Mouse (Mus musculus): ENCODE data around the gene Hmga2. TPM values are rescaled to one million over a fixed set of nuclear protein-coding genes. Genes with fewer than 3 reads are reported as not detected.

Hmga2 gene
- 0.43 and 0.56 TPM in 2 replicates for polyA plus RNA-seq (2015; fragmentation: Nextera tagmentation; extraction: Ambion mirVana)

- Histone ChIP-seq H3K27me3 (ENCODE audit: insufficient read depth, low read length) (peaks cover 46% of the 10 kb centered on the region), H3K36me3 (replicated peaks; ENCODE audit: insufficient read depth, low read length) (no peaks in the 10 kb centered on the region), H3K9me3 (ENCODE audit: low read length) (no peaks in the 10 kb centered on the region), H3K4me1 (ENCODE audit: insufficient read depth) (peaks cover 17% of the 10 kb centered on the region), H3K27ac (ENCODE audit: low read depth) (no peak within 1 kb of the TSS), H3K4me2 (ENCODE audit: low read depth, low read length) (peak within 1 kb of the TSS; percentile 89), H3K9ac (replicated peaks) (peak within 1 kb of the TSS; percentile 62), H3K4me3 (ENCODE audit: low read depth, low read length) (peak within 1 kb of the TSS; percentile 63)
- WGBS (ENCODE audit: insufficient replicate concordance): under 1% methylated on average over 91 of the region's 99 CpGs
- DNase-seq (peak; percentile 52), ATAC-seq (peak; percentile 59)
- no peak for TF ChIP-seq CTCF (IDR thresholded peaks at IDR 0.05; ENCODE audit: low read depth)
- no peak for TF ChIP-seq EP300 (IDR thresholded peaks at IDR 0.05; ENCODE audit: low read depth)
Observed at GRCm38 (mm10) chr10:120475601-120476515, at the start of gene Hmga2. Hmga2 (minus strand) TSS chr10:120476469.

DNA sequence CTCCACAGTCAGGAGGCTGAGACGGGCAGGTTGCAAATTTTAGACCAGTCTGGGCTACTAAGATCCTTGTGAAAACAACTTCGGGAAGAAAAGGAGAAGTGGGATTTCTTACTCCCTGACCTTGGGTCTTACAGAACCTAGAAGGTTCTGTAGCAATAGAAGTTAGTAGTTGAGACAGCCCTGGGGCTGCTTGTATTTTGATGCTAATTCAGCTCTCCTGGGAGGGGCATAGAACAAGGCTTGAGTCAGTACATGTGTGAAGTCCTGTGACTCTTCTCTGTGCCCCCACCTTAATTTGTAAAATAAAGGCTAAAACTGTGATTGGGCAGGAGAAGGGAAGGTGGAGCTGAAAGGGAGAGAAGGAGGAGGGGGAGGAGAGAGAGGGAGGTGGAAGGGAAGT, 46.7 kb upstream of the Hmga2 start:
- no peak overlapping the region for H3K4me3 ChIP-seq (ENCODE audit: low read depth, low read length)
- no peak for DNase-seq
- TF ChIP-seq CTCF (IDR thresholded peaks at IDR 0.05; ENCODE audit: low read depth): no peak
- TF ChIP-seq EP300 (IDR thresholded peaks at IDR 0.05; ENCODE audit: low read depth): no peak

DNA sequence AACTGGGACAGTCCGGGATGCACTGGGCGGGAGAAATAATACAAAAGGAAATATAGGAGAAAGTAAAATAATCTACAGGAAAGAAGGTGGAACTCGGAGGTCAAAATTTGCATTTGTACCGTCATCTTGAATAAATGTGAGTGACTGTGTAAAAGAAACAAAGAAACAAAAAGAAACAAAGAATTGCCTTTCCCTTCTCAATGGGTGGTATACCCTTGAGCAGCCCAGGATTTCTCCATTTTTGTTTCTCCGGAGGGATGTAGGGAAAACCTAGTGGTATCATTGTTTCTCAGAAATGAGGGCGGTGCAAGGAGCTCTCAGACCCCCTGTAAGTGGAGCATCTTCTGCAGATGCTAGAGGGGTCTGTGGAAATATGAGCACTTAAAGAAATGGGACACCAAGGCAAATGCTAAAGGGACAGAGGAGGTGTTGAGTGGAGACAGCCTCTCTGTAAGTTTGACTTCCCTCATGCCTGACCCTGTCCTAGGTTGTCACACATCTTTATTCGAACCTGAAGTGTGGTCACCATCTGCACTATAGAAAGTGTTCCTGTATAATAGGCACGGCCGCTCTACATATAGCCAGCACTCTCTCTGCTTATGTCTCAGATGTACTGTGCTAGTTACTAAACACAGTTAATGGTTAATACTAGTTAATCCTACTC, 45.8 kb upstream of the Hmga2 start:
- Histone ChIP-seq H3K27me3 (ENCODE audit: insufficient read depth, low read length) (no peaks in the 10 kb centered on the region), H3K4me3 (ENCODE audit: low read depth, low read length) (no peak overlapping the region), H3K9ac (replicated peaks) (no peak overlapping the region), H3K27ac (ENCODE audit: low read depth) (no peak overlapping the region), H3K4me2 (ENCODE audit: low read depth, low read length) (no peak overlapping the region), H3K9me3 (ENCODE audit: low read length) (no peaks in the 10 kb centered on the region; the same call in 1 of the 2 replicates), H3K4me1 (ENCODE audit: insufficient read depth) (no peaks in the 10 kb centered on the region), H3K36me3 (replicated peaks; ENCODE audit: insufficient read depth, low read length) (no peaks in the 10 kb centered on the region)
- 81% methylated on average over 9 of the region's 9 CpGs for WGBS (ENCODE audit: insufficient replicate concordance)
- ATAC-seq (no peak), DNase-seq (no peak)
- TF ChIP-seq CTCF (IDR thresholded peaks at IDR 0.05; ENCODE audit: low read depth): no peak
- TF ChIP-seq EP300 (IDR thresholded peaks at IDR 0.05; ENCODE audit: low read depth): no peak

More for the DNA sequence above, 46.7 kb upstream of the Hmga2 start:
- Histone ChIP-seq H3K4me1 (ENCODE audit: insufficient read depth) (no peaks in the 10 kb centered on the region), H3K27me3 (ENCODE audit: insufficient read depth, low read length) (no peaks in the 10 kb centered on the region), H3K4me2 (ENCODE audit: low read depth, low read length) (no peak overlapping the region), H3K9me3 (ENCODE audit: low read length) (no peaks in the 10 kb centered on the region; the same call in 1 of the 2 replicates), H3K9ac (replicated peaks) (no peak overlapping the region), H3K27ac (ENCODE audit: low read depth) (no peak overlapping the region), H3K36me3 (replicated peaks; ENCODE audit: insufficient read depth, low read length) (no peaks in the 10 kb centered on the region)
- 41% methylated on average over 2 of the region's 2 CpGs for WGBS (ENCODE audit: insufficient replicate concordance)
- ATAC-seq: no peak

- ATAC-seq (no peak), DNase-seq (peak; percentile 18)
- no peaks in the 10 kb centered on the region for H3K4me1 ChIP-seq (ENCODE audit: insufficient read depth)
- H3K9ac ChIP-seq (replicated peaks): no peak overlapping the region
- WGBS (ENCODE audit: insufficient replicate concordance): 66% methylated on average over 8 of the region's 8 CpGs
- no peak overlapping the region for H3K4me2 ChIP-seq (ENCODE audit: low read depth, low read length)
- H3K9me3 ChIP-seq (ENCODE audit: low read length): no peaks in the 10 kb centered on the region; the same call in 1 of the 2 replicates
- H3K27ac ChIP-seq (ENCODE audit: low read depth): no peak overlapping the region
- TF ChIP-seq EP300 (IDR thresholded peaks at IDR 0.05; ENCODE audit: low read depth) (no peak), CTCF (IDR thresholded peaks at IDR 0.05; ENCODE audit: low read depth) (no peak)
- no peaks in the 10 kb centered on the region for H3K36me3 ChIP-seq (replicated peaks; ENCODE audit: insufficient read depth, low read length)
- no peak overlapping the region for H3K4me3 ChIP-seq (ENCODE audit: low read depth, low read length)
- H3K27me3 ChIP-seq (ENCODE audit: insufficient read depth, low read length): no peaks in the 10 kb centered on the region
Observed at GRCm38 (mm10) chr10:120516311-120516710, 40.0 kb upstream of the Hmga2 start.

- H3K4me1 ChIP-seq (ENCODE audit: insufficient read depth): no peaks in the 10 kb centered on the region
- H3K9ac ChIP-seq (replicated peaks): no peak overlapping the region
- H3K27ac ChIP-seq (ENCODE audit: low read depth): no peak overlapping the region
- no peak overlapping the region for H3K4me2 ChIP-seq (ENCODE audit: low read depth, low read length)
- TF ChIP-seq EP300 (IDR thresholded peaks at IDR 0.05; ENCODE audit: low read depth) (no peak), CTCF (IDR thresholded peaks at IDR 0.05; ENCODE audit: low read depth) (no peak)
- 77% methylated on average over 9 of the region's 9 CpGs for WGBS (ENCODE audit: insufficient replicate concordance)
- no peaks in the 10 kb centered on the region for H3K36me3 ChIP-seq (replicated peaks; ENCODE audit: insufficient read depth, low read length)
- DNase-seq: no peak
- H3K27me3 ChIP-seq (ENCODE audit: insufficient read depth, low read length): no peaks in the 10 kb centered on the region
- no peaks in the 10 kb centered on the region for H3K9me3 ChIP-seq (ENCODE audit: low read length)
- no peak overlapping the region for H3K4me3 ChIP-seq (ENCODE audit: low read depth, low read length)
- ATAC-seq: no peak
Observed at GRCm38 (mm10) chr10:120513721-120514120, 37.5 kb upstream of the Hmga2 start.

- no peaks in the 10 kb centered on the region for H3K36me3 ChIP-seq (replicated peaks; ENCODE audit: insufficient read depth, low read length)
- H3K9me3 ChIP-seq (ENCODE audit: low read length): no peaks in the 10 kb centered on the region
- no peak overlapping the region for H3K4me2 ChIP-seq (ENCODE audit: low read depth, low read length)
- no peak overlapping the region for H3K4me3 ChIP-seq (ENCODE audit: low read depth, low read length)
- no peak overlapping the region for H3K9ac ChIP-seq (replicated peaks)
- no peaks in the 10 kb centered on the region for H3K27me3 ChIP-seq (ENCODE audit: insufficient read depth, low read length)
- H3K4me1 ChIP-seq (ENCODE audit: insufficient read depth): 0 out of 2 replicates have a peak, but pooled peaks cover 3% of the 10 kb centered on the region
- 76% methylated on average over 4 of the region's 4 CpGs for WGBS (ENCODE audit: insufficient replicate concordance)
- H3K27ac ChIP-seq (ENCODE audit: low read depth): no peak overlapping the region
- DNase-seq (no peak), ATAC-seq (no peak)
- TF ChIP-seq EP300 (IDR thresholded peaks at IDR 0.05; ENCODE audit: low read depth) (no peak), CTCF (IDR thresholded peaks at IDR 0.05; ENCODE audit: low read depth) (no peak)
Observed at GRCm38 (mm10) chr10:120512946-120513345, 36.7 kb upstream of the Hmga2 start.
